Mouse (Mus musculus): ENCODE results near the gene Dpep3. TPM values are rescaled to one million over a fixed set of nuclear protein-coding genes. Genes with fewer than 3 reads are reported as not detected.
"Not testable (repeated sequence)": the region's sequence is repeated elsewhere in the genome, so short reads cannot be mapped to it uniquely, and the experiment has no call there.

The Dpep3 gene
- polyA plus RNA-seq (2014; fragmentation: Nextera tagmentation; extraction: Ambion mirVana): not detected in 2 replicates

DNA sequence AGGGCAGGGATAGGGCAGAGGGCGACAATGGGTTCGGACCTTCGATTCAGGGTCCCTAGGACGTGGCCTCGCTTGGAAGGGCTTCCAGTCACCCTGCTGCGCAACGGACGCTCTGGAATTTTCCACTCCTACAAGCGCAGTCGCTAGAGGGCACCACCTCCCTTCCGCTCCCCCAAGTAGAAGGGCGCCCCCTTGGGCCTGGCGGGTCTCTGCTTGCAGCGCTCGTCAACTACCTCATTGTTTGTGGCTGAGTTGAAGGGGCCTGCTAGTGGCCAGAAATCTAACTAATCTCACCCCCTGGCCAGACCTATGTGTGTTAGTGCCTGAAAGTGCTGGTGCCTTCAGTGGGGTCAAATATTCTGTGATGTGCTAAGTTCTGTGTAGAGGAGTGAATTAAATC lies at the start of gene Dpep3:
Gene Dpep3, minus strand, starts transcription at position 105 of the 400 bp plus-strand sequence.
- ATAC-seq (ENCODE audit: insufficient number of reproducible peaks, insufficient read depth, low FRiP score, low read depth): no peak
- H3K4me1 ChIP-seq (ENCODE audit: control insufficient read depth, insufficient read depth, low read length): no peaks in the 10 kb centered on the region
- 91% methylated on average over 15 of the region's 15 CpGs for whole genome bisulfite sequencing

GRCm38 (mm10) chr8:106022483-106022882 lies 43.3 kb upstream of the Dpep3 start:
- H3K36me3 ChIP-seq (ENCODE audit: control insufficient read depth, insufficient read depth, low read length): no peaks in the 10 kb centered on the region
- no peaks in the 10 kb centered on the region for H3K4me1 ChIP-seq (ENCODE audit: control insufficient read depth, insufficient read depth, low read length)
- H3K9me3 ChIP-seq (ENCODE audit: control insufficient read depth, low read depth, low read length): no peaks in the 10 kb centered on the region
- H3K27ac ChIP-seq (ENCODE audit: low read length): no peak overlapping the region
- H3K4me3 ChIP-seq (ENCODE audit: low read depth, low read length): no peak overlapping the region
- no peak for ATAC-seq (ENCODE audit: insufficient number of reproducible peaks, insufficient read depth, low FRiP score, low read depth)
- H3K27me3 ChIP-seq (ENCODE audit: control insufficient read depth, insufficient read depth, low read length): no peaks in the 10 kb centered on the region
- H3K4me2 ChIP-seq (replicated peaks; ENCODE audit: low read depth, low read length): no peak overlapping the region
- no peak overlapping the region for H3K9ac ChIP-seq (replicated peaks; ENCODE audit: low read depth, low read length)

More for the DNA sequence above, at the start of gene Dpep3:
- no peak within 1 kb of the TSS for H3K27ac ChIP-seq (ENCODE audit: low read length)
- H3K4me2 ChIP-seq (replicated peaks; ENCODE audit: low read depth, low read length): no peak within 1 kb of the TSS
- no peaks in the 10 kb centered on the region for H3K36me3 ChIP-seq (ENCODE audit: control insufficient read depth, insufficient read depth, low read length)
- no peaks in the 10 kb centered on the region for H3K9me3 ChIP-seq (ENCODE audit: control insufficient read depth, low read depth, low read length)
- H3K27me3 ChIP-seq (ENCODE audit: control insufficient read depth, insufficient read depth, low read length): no peaks in the 10 kb centered on the region
- H3K9ac ChIP-seq (replicated peaks; ENCODE audit: low read depth, low read length): no peak within 1 kb of the TSS
- H3K4me3 ChIP-seq (ENCODE audit: low read depth, low read length): no peak within 1 kb of the TSS

DNA sequence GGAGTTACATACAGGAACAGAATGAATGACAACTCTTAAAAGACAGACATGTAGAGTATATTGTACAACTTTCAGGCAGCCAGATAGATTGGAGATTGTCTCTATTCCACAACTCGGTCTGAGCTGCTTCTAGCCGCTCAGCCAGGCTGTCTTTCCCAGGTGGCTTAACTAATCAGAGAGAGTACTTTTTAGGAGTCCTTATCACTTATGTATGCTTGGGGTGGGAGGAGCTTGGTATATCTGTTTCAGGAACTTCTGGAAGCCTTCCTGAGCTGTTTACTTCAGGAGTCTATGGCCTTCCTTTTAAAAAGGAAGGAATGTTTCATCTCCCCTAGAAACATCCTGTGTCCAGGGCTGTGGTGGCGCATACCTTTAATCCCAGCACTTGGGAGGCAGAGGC lies 38.8 kb upstream of the Dpep3 start:
- Histone ChIP-seq H3K4me3 (ENCODE audit: low read depth, low read length) (no peak overlapping the region), H3K9ac (replicated peaks; ENCODE audit: low read depth, low read length) (no peak overlapping the region), H3K4me1 (ENCODE audit: control insufficient read depth, insufficient read depth, low read length) (no peaks in the 10 kb centered on the region), H3K27me3 (ENCODE audit: control insufficient read depth, insufficient read depth, low read length) (no peaks in the 10 kb centered on the region), H3K36me3 (ENCODE audit: control insufficient read depth, insufficient read depth, low read length) (no peaks in the 10 kb centered on the region), H3K27ac (ENCODE audit: low read length) (no peak overlapping the region), H3K4me2 (replicated peaks; ENCODE audit: low read depth, low read length) (no peak overlapping the region), H3K9me3 (ENCODE audit: control insufficient read depth, low read depth, low read length) (no peaks in the 10 kb centered on the region)
- ATAC-seq (ENCODE audit: insufficient number of reproducible peaks, insufficient read depth, low FRiP score, low read depth): no peak
- 93% methylated on average over 3 of the region's 3 CpGs for WGBS

DNA sequence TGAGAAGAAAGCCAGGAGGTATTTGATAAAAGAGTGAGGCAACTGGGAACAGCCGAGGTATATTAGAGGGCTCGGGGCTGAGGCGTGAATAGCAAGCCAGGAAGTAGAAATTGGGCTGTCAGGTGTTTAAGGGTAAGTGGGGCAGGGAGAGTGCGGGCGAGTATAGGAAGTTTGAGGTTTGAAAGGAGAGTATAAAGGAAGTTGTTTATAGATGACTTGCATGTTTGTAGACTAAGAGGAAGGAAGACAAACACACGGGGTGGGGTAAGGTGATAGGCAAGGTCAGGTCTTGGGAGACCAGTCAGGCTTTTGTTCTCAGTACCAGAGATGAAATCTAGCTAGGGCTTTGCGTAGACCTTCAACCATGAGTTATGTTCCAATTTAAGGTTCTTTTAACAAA lies 37.9 kb upstream of the Dpep3 start:
- H3K4me2 ChIP-seq (replicated peaks; ENCODE audit: low read depth, low read length): no peak overlapping the region
- no peak overlapping the region for H3K27ac ChIP-seq (ENCODE audit: low read length)
- H3K4me1 ChIP-seq (ENCODE audit: control insufficient read depth, insufficient read depth, low read length): no peaks in the 10 kb centered on the region
- H3K9ac ChIP-seq (replicated peaks; ENCODE audit: low read depth, low read length): no peak overlapping the region
- H3K4me3 ChIP-seq (ENCODE audit: low read depth, low read length): no peak overlapping the region
- no peak for ATAC-seq (ENCODE audit: insufficient number of reproducible peaks, insufficient read depth, low FRiP score, low read depth)
- no peaks in the 10 kb centered on the region for H3K9me3 ChIP-seq (ENCODE audit: control insufficient read depth, low read depth, low read length)
- 87% methylated on average over 7 of the region's 7 CpGs for WGBS
- no peaks in the 10 kb centered on the region for H3K36me3 ChIP-seq (ENCODE audit: control insufficient read depth, insufficient read depth, low read length)
- no peaks in the 10 kb centered on the region for H3K27me3 ChIP-seq (ENCODE audit: control insufficient read depth, insufficient read depth, low read length)

DNA sequence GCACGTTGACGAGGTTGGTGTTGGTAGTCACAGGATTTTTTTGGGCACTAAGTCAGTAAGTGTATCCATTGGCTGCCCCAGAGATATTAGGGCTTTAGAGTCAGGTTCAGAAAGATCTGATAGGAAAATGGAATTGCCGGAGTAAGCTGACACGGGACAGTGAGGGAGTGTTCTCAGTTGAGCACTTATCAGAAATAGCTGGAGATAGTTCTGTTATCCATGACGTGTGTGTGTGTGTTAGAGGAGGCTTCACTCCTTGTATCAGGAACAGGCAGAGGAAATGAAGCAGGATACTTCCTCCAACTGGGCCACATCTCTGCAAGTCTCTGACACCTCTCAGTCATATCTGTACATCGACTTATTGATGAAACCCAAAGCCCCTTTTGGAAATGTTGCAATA lies 37.1 kb upstream of the Dpep3 start:
- no peaks in the 10 kb centered on the region for H3K27me3 ChIP-seq (ENCODE audit: control insufficient read depth, insufficient read depth, low read length)
- 92% methylated on average over 6 of the region's 6 CpGs for WGBS
- H3K4me2 ChIP-seq (replicated peaks; ENCODE audit: low read depth, low read length): no peak overlapping the region
- no peaks in the 10 kb centered on the region for H3K9me3 ChIP-seq (ENCODE audit: control insufficient read depth, low read depth, low read length)
- H3K36me3 ChIP-seq (ENCODE audit: control insufficient read depth, insufficient read depth, low read length): no peaks in the 10 kb centered on the region
- H3K9ac ChIP-seq (replicated peaks; ENCODE audit: low read depth, low read length): no peak overlapping the region
- H3K4me3 ChIP-seq (ENCODE audit: low read depth, low read length): no peak overlapping the region
- no peaks in the 10 kb centered on the region; the same call in 1 of the 2 replicates for H3K4me1 ChIP-seq (ENCODE audit: control insufficient read depth, insufficient read depth, low read length)
- H3K27ac ChIP-seq (ENCODE audit: low read length): no peak overlapping the region
- ATAC-seq (ENCODE audit: insufficient number of reproducible peaks, insufficient read depth, low FRiP score, low read depth): no peak

DNA sequence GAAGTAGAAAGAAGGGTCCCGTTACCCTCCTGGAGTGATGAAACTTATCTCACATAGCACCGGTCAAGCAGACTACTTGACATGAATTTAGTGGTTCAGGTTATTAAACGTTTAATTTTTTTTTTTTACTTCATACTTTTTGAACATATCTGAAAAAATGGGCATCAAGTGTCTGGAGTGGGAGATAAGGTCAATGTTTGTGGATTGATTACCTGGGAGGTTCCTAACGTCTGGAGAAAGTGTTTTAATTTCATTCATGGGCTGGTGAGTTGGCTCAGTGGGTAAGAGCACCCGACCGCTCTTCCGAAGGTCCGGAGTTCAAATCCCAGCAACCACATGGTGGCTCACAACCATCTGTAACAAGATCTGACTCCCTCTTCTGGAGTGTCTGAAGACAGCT lies 33.0 kb upstream of the Dpep3 start:
- H3K27me3 ChIP-seq (ENCODE audit: control insufficient read depth, insufficient read depth, low read length); H3K4me1 ChIP-seq (ENCODE audit: control insufficient read depth, insufficient read depth, low read length); H3K27ac ChIP-seq (ENCODE audit: low read length); ATAC-seq (ENCODE audit: insufficient number of reproducible peaks, insufficient read depth, low FRiP score, low read depth); H3K9me3 ChIP-seq (ENCODE audit: control insufficient read depth, low read depth, low read length); H3K36me3 ChIP-seq (ENCODE audit: control insufficient read depth, insufficient read depth, low read length); H3K9ac ChIP-seq (replicated peaks; ENCODE audit: low read depth, low read length): not testable (repeated sequence)
- WGBS: 79% methylated on average over 8 of the region's 8 CpGs
- Histone ChIP-seq H3K4me2 (replicated peaks; ENCODE audit: low read depth, low read length) (peak overlapping the region; percentile 93), H3K4me3 (ENCODE audit: low read depth, low read length) (peak overlapping the region; percentile 96)

DNA sequence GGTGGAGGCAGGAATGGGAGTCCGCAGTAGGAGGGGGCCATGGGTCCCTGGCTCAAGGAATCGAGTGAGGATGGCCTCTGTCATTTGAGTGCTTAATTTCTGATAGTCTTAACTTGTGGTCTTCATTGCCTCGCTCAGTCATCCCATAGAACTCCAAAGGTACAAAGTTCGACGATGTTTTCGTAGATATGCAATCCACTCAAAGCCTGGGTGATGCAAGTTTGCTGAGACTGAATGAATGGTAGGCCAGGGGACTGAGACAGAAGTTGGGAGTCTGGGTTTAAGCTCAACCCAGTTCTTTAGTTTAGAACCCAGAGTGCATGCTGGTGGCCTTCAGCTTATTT lies 32.4 kb upstream of the Dpep3 start, which contains the start of gene Ddx28:
Gene Ddx28, minus strand, starts transcription at position 240 of the 344 bp plus-strand sequence.
- Histone ChIP-seq H3K9me3 (ENCODE audit: control insufficient read depth, low read depth, low read length) (no peaks in the 10 kb centered on the region), H3K4me3 (ENCODE audit: low read depth, low read length) (peak within 1 kb of the TSS; percentile 96), H3K27ac (ENCODE audit: low read length) (peak within 1 kb of the TSS; percentile 69), H3K4me1 (ENCODE audit: control insufficient read depth, insufficient read depth, low read length) (peaks cover 8% of the 10 kb centered on the region), H3K4me2 (replicated peaks; ENCODE audit: low read depth, low read length) (peak within 1 kb of the TSS; percentile 93), H3K27me3 (ENCODE audit: control insufficient read depth, insufficient read depth, low read length) (no peaks in the 10 kb centered on the region), H3K9ac (replicated peaks; ENCODE audit: low read depth, low read length) (peak within 1 kb of the TSS; percentile 87), H3K36me3 (ENCODE audit: control insufficient read depth, insufficient read depth, low read length) (no peaks in the 10 kb centered on the region)
- ATAC-seq (ENCODE audit: insufficient number of reproducible peaks, insufficient read depth, low FRiP score, low read depth): no peak
- WGBS: 2% methylated on average over 6 of the region's 6 CpGs

DNA sequence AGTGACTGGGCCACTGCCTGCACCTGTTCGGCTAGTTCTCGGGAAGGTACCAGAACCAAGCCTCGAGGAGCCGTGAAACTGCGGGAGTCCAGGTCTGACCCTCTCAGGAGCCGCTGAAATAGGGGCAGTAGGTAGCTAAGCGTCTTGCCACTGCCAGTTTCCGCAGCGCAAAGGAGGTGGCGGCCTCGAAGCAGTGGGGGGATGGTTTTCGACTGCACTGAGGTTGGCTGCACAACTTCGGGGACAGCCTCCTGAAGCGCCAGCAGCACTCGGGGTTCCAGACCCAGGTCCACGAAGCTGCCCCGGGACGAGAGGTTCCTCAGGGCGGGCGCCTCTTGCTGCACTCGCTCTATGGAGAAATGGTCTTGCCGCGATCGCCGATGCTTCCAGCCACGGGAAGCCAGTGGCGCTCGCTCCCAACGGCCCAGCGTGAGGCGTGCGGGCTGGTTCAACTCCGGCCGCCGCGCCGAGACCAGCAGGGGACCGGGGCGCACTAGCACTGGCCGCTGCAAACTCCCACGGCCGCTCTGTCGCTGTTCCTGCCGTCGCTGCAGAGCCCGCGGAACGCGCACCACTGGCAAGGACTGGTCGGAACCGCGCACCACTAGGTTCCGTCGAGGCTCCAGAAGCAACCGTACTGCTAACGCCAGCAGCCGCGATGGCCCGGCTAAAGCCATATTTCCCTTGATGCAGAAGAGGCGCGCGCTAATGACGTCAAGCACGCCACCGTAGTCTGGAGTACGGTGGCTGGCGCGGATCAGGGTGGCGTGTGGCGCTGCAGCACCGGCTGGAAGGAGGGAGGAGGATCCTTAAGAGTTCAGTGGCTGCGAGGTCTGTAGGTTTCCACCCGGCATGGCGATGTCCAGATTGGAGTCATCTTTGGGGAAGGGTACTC lies 31.8 kb upstream of the Dpep3 start:
- Histone ChIP-seq H3K27ac (ENCODE audit: low read length) (peak overlapping the region; percentile 69), H3K36me3 (ENCODE audit: control insufficient read depth, insufficient read depth, low read length) (no peaks in the 10 kb centered on the region), H3K4me2 (replicated peaks; ENCODE audit: low read depth, low read length) (peak overlapping the region; percentile 93), H3K27me3 (ENCODE audit: control insufficient read depth, insufficient read depth, low read length) (no peaks in the 10 kb centered on the region), H3K9ac (replicated peaks; ENCODE audit: low read depth, low read length) (peak overlapping the region; percentile 87), H3K4me1 (ENCODE audit: control insufficient read depth, insufficient read depth, low read length) (peaks cover 8% of the 10 kb centered on the region), H3K9me3 (ENCODE audit: control insufficient read depth, low read depth, low read length) (no peaks in the 10 kb centered on the region), H3K4me3 (ENCODE audit: low read depth, low read length) (peak overlapping the region; percentile 96)
- WGBS: 2% methylated on average over 73 of the region's 74 CpGs
- peak; percentile 95 for ATAC-seq (ENCODE audit: insufficient number of reproducible peaks, insufficient read depth, low FRiP score, low read depth)
